Mouse (Mus musculus) adrenal gland (tissue): ENCODE results near the gene Tmem189.
"Not testable (repeated sequence)": the region's sequence is repeated elsewhere in the genome, so short reads cannot be mapped to it uniquely, and the experiment has no call there.

Experiments
- intact Hi-C: fragments of 180-260 bp; cut with DNase I; formaldehyde crosslinking; loops from one replicate; pipeline ENCODE4 v1.15.1; 2025

Tmem189 gene

GRCm38 (mm10) chr2:167656629-167657478 lies 32.8 kb downstream of the Tmem189 start:
- intact Hi-C loops = no loop called here

GRCm38 (mm10) chr2:167654911-167655600 lies 34.6 kb downstream of the Tmem189 start:
- intact Hi-C loops = no loop called here

GRCm38 (mm10) chr2:167652694-167653093 lies 36.9 kb downstream of the Tmem189 start:
- intact Hi-C loops = no loop called here

- intact Hi-C loops = no loop called here
Observed at GRCm38 (mm10) chr2:167651622-167652021, 38.0 kb downstream of the Tmem189 start.

GRCm38 (mm10) chr2:167649290-167650032 lies 40.2 kb downstream of the Tmem189 start:
- intact Hi-C loops = no loop called here

GRCm38 (mm10) chr2:167646411-167646810 lies 43.2 kb downstream of the Tmem189 start:
- intact Hi-C loops = no loop called here

GRCm38 (mm10) chr2:167643356-167644052 lies 46.1 kb downstream of the Tmem189 start:
- intact Hi-C loops = not testable (repeated sequence)

GRCm38 (mm10) chr2:167642164-167642563 lies 47.5 kb downstream of the Tmem189 start:
- intact Hi-C loops = no loop called here

- intact Hi-C loops = loop anchor here (2.0 kb wide), 1 partner anchor 33 kb away; no protein-coding TSS in a partner anchor
Observed at GRCm38 (mm10) chr2:167641337-167641736, 48.3 kb downstream of the Tmem189 start.

GRCm38 (mm10) chr2:167640279-167640678 lies 49.3 kb downstream of the Tmem189 start:
- intact Hi-C loops = loop anchor here (2.0 kb wide), 1 partner anchor 35 kb away; no protein-coding TSS in a partner anchor

GRCm38 (mm10) chr2:167634865-167635512 lies 54.6 kb downstream of the Tmem189 start:
- intact Hi-C loops = no loop called here

GRCm38 (mm10) chr2:167634338-167634770 lies 55.3 kb downstream of the Tmem189 start:
- intact Hi-C loops = no loop called here

- intact Hi-C loops = no loop called here
Observed at GRCm38 (mm10) chr2:167633537-167633872, 56.1 kb downstream of the Tmem189 start.

- intact Hi-C loops = no loop called here
Observed at GRCm38 (mm10) chr2:167632731-167633536, 56.7 kb downstream of the Tmem189 start.

- intact Hi-C loops = no loop called here
Observed at GRCm38 (mm10) chr2:167631591-167632448, 57.8 kb downstream of the Tmem189 start, which contains the start of gene Ube2v1. Gene Ube2v1, minus strand, starts transcription at chr2:167632095.

- intact Hi-C loops = no loop called here
Observed at GRCm38 (mm10) chr2:167631181-167631590, 58.4 kb downstream of the Tmem189 start.

- intact Hi-C loops = no loop called here
Observed at GRCm38 (mm10) chr2:167630421-167630820, 59.2 kb downstream of the Tmem189 start.

- intact Hi-C loops = loop anchor here (10.0 kb wide), 1 partner anchor 45 kb away; no protein-coding TSS in a partner anchor
Observed at GRCm38 (mm10) chr2:167629665-167630209, 59.9 kb downstream of the Tmem189 start.
